Mouse (Mus musculus): ENCODE data around the gene Sec16b.

The Sec16b gene

GRCm38 (mm10) chr1:157536471-157536870, 29.9 kb downstream of the Sec16b start:
- peak; percentile 90 for TF ChIP-seq CTCF (conservative IDR thresholded peaks at IDR 0.05; ENCODE audit: low read length)
- TF ChIP-seq POU5F1 (IDR thresholded peaks at IDR 0.05; ENCODE audit: borderline replicate concordance, low read length) = no peak
- no peak for TF ChIP-seq NANOG (IDR thresholded peaks at IDR 0.05; ENCODE audit: borderline replicate concordance, low read length)
- Histone ChIP-seq H3K36me3 (ENCODE audit: insufficient read depth, low read length) (no peaks in the 10 kb centered on the region), H3K27me3 (ENCODE audit: insufficient read depth, low read length) (no peaks in the 10 kb centered on the region), H3K9me3 (ENCODE audit: low read length) (no peaks in the 10 kb centered on the region), H3K4me3 (replicated peaks; ENCODE audit: low read length) (no peak overlapping the region), H3K4me1 (replicated peaks; ENCODE audit: low read depth, low read length) (no peaks in the 10 kb centered on the region)

GRCm38 (mm10) chr1:157537636-157538035, 31.1 kb downstream of the Sec16b start:
- TF ChIP-seq CTCF (conservative IDR thresholded peaks at IDR 0.05; ENCODE audit: low read length) (peak; percentile 30), POU5F1 (IDR thresholded peaks at IDR 0.05; ENCODE audit: borderline replicate concordance, low read length) (no peak)
- H3K4me3 ChIP-seq (replicated peaks; ENCODE audit: low read length) = no peak overlapping the region

GRCm38 (mm10) chr1:157545056-157545455, 38.5 kb downstream of the Sec16b start:
- no peaks in the 10 kb centered on the region for H3K4me1 ChIP-seq (replicated peaks; ENCODE audit: low read depth, low read length)
- H3K4me3 ChIP-seq (replicated peaks; ENCODE audit: low read length) = no peak overlapping the region
- no peak for TF ChIP-seq CTCF (conservative IDR thresholded peaks at IDR 0.05; ENCODE audit: low read length)
- no peak for TF ChIP-seq POU5F1 (IDR thresholded peaks at IDR 0.05; ENCODE audit: borderline replicate concordance, low read length)
- no peak for TF ChIP-seq NANOG (IDR thresholded peaks at IDR 0.05; ENCODE audit: borderline replicate concordance, low read length)
- H3K36me3 ChIP-seq (ENCODE audit: insufficient read depth, low read length) = no peaks in the 10 kb centered on the region
- no peaks in the 10 kb centered on the region for H3K27me3 ChIP-seq (ENCODE audit: insufficient read depth, low read length)
- H3K9me3 ChIP-seq (ENCODE audit: low read length) = no peaks in the 10 kb centered on the region

More at GRCm38 (mm10) chr1:157537636-157538035, 31.1 kb downstream of the Sec16b start:
- no peaks in the 10 kb centered on the region for H3K36me3 ChIP-seq (ENCODE audit: insufficient read depth, low read length)
- no peaks in the 10 kb centered on the region for H3K9me3 ChIP-seq (ENCODE audit: low read length)
- H3K27me3 ChIP-seq (ENCODE audit: insufficient read depth, low read length) = no peaks in the 10 kb centered on the region
- no peaks in the 10 kb centered on the region for H3K4me1 ChIP-seq (replicated peaks; ENCODE audit: low read depth, low read length)

GRCm38 (mm10) chr1:157547658-157548057, 41.1 kb downstream of the Sec16b start:
- no peaks in the 10 kb centered on the region for H3K4me1 ChIP-seq (replicated peaks; ENCODE audit: low read depth, low read length)
- H3K27me3 ChIP-seq (ENCODE audit: insufficient read depth, low read length) = no peaks in the 10 kb centered on the region
- no peaks in the 10 kb centered on the region for H3K36me3 ChIP-seq (ENCODE audit: insufficient read depth, low read length)
- H3K4me3 ChIP-seq (replicated peaks; ENCODE audit: low read length) = no peak overlapping the region
- no peak for TF ChIP-seq POU5F1 (IDR thresholded peaks at IDR 0.05; ENCODE audit: borderline replicate concordance, low read length)
- no peak for TF ChIP-seq CTCF (conservative IDR thresholded peaks at IDR 0.05; ENCODE audit: low read length)
- no peak for TF ChIP-seq NANOG (IDR thresholded peaks at IDR 0.05; ENCODE audit: borderline replicate concordance, low read length)
- H3K9me3 ChIP-seq (ENCODE audit: low read length) = peaks cover 15% of the 10 kb centered on the region

- Histone ChIP-seq H3K4me3 (replicated peaks; ENCODE audit: low read length) (no peak overlapping the region), H3K4me1 (replicated peaks; ENCODE audit: low read depth, low read length) (peaks cover 5% of the 10 kb centered on the region)
- no peak for TF ChIP-seq NANOG (IDR thresholded peaks at IDR 0.05; ENCODE audit: borderline replicate concordance, low read length)
- no peak for TF ChIP-seq CTCF (conservative IDR thresholded peaks at IDR 0.05; ENCODE audit: low read length)
- no peak for TF ChIP-seq POU5F1 (IDR thresholded peaks at IDR 0.05; ENCODE audit: borderline replicate concordance, low read length)
Measured at GRCm38 (mm10) chr1:157549721-157550120, 43.2 kb downstream of the Sec16b start.

GRCm38 (mm10) chr1:157552749-157553451, 46.4 kb downstream of the Sec16b start:
- peaks cover 22% of the 10 kb centered on the region for H3K27me3 ChIP-seq (ENCODE audit: insufficient read depth, low read length)
- H3K36me3 ChIP-seq (ENCODE audit: insufficient read depth, low read length) = no peaks in the 10 kb centered on the region
- H3K9me3 ChIP-seq (ENCODE audit: low read length) = peaks cover 20% of the 10 kb centered on the region
- H3K4me3 ChIP-seq (replicated peaks; ENCODE audit: low read length) = no peak overlapping the region
- TF ChIP-seq NANOG (IDR thresholded peaks at IDR 0.05; ENCODE audit: borderline replicate concordance, low read length) (no peak), CTCF (conservative IDR thresholded peaks at IDR 0.05; ENCODE audit: low read length) (peak; percentile 62)
- H3K4me1 ChIP-seq (replicated peaks; ENCODE audit: low read depth, low read length) = peaks cover 13% of the 10 kb centered on the region

More at GRCm38 (mm10) chr1:157549721-157550120, 43.2 kb downstream of the Sec16b start:
- Histone ChIP-seq H3K27me3 (ENCODE audit: insufficient read depth, low read length) (peaks cover under 1% of the 10 kb centered on the region; the same call in 1 of the 2 replicates), H3K9me3 (ENCODE audit: low read length) (peaks cover 20% of the 10 kb centered on the region), H3K36me3 (ENCODE audit: insufficient read depth, low read length) (no peaks in the 10 kb centered on the region)

- Histone ChIP-seq H3K9me3 (ENCODE audit: low read length) (peaks cover 20% of the 10 kb centered on the region), H3K27me3 (ENCODE audit: insufficient read depth, low read length) (peaks cover 22% of the 10 kb centered on the region), H3K36me3 (ENCODE audit: insufficient read depth, low read length) (no peaks in the 10 kb centered on the region), H3K4me3 (replicated peaks; ENCODE audit: low read length) (no peak overlapping the region), H3K4me1 (replicated peaks; ENCODE audit: low read depth, low read length) (peaks cover 18% of the 10 kb centered on the region)
- no peak for TF ChIP-seq NANOG (IDR thresholded peaks at IDR 0.05; ENCODE audit: borderline replicate concordance, low read length)
Measured at GRCm38 (mm10) chr1:157554163-157554562, 47.6 kb downstream of the Sec16b start.

GRCm38 (mm10) chr1:157554686-157555530, 48.4 kb downstream of the Sec16b start:
- H3K27me3 ChIP-seq (ENCODE audit: insufficient read depth, low read length) = peaks cover 22% of the 10 kb centered on the region
- no peaks in the 10 kb centered on the region for H3K36me3 ChIP-seq (ENCODE audit: insufficient read depth, low read length)
- peaks cover 18% of the 10 kb centered on the region for H3K4me1 ChIP-seq (replicated peaks; ENCODE audit: low read depth, low read length)
- 0 out of 2 replicates have a peak overlapping the region, but pooled peaks have one; percentile 23 for H3K4me3 ChIP-seq (replicated peaks; ENCODE audit: low read length)
- TF ChIP-seq NANOG (IDR thresholded peaks at IDR 0.05; ENCODE audit: borderline replicate concordance, low read length) = no peak
- no peak for TF ChIP-seq POU5F1 (IDR thresholded peaks at IDR 0.05; ENCODE audit: borderline replicate concordance, low read length)
- TF ChIP-seq CTCF (conservative IDR thresholded peaks at IDR 0.05; ENCODE audit: low read length) = no peak
- peaks cover 20% of the 10 kb centered on the region for H3K9me3 ChIP-seq (ENCODE audit: low read length)

All from E14TG2a.4 (cell line).